ENCODE assay signal across 28 mouse cellular contexts in genomic region chr2:91883961-91884360, GRCm38 (mm10). TPM values are rescaled to one million over a fixed set of nuclear protein-coding genes. Genes with fewer than 3 reads are reported as not detected.
DNase-seq lines count a peak whose midpoint lies in the region; ATAC-seq lines count a peak whose summit lies in the region.
"Had no signal": no experiment of that assay in that cellular context is flagged by ENCODE, and none has a peak within 500 bp of the region (broad histone marks: within the 10 kb centered on the region; RNA-seq: fewer than 3 reads in every experiment).

No protein-coding gene starts in this region.

- peak; percentile 66 for DNase-seq in forebrain, embryonic 14.5 days (ENCODE audit: low spot score)
- DNase-seq in layer of hippocampus, adult 11-12 months (ENCODE audit: low spot score) = peak; percentile 35
- DNase-seq in layer of hippocampus, postnatal 25 days (ENCODE audit: extremely low spot score in 1 of 2, low spot score in 1 of 2) = no peak
- peak; percentile 48 to 62 for DNase-seq in cerebellum, postnatal 14 days
- peak; percentile 17 to 24 for DNase-seq in layer of hippocampus, postnatal 10 days (ENCODE audit: low spot score in 2 of 2)
- no peak for DNase-seq in spleen, adult 12 weeks (ENCODE audit: low spot score)
- DNase-seq: adrenal gland, postnatal 36 days; B cell, adult 2 months; gastrocnemius, postnatal 14 days; kidney, adult 9 months; kidney, postnatal 25 days; liver, postnatal 0 days; lung, postnatal 10 days; right cerebral cortex, postnatal 25 days; thymus, adult 18-20 months; thymus, postnatal 4 days had no signal

- no peaks in the 10 kb centered on the region for H3K27me3 ChIP-seq in forebrain, embryonic 14.5 days (replicated peaks; ENCODE audit: control insufficient read depth, insufficient read depth, low read length)
- no peaks in the 10 kb centered on the region for H3K27me3 ChIP-seq in forebrain, embryonic 13.5 days
- H3K27me3 ChIP-seq: embryonic facial prominence, embryonic 13.5 days; stomach, embryonic 15.5 days had no signal

- H3K4me2 ChIP-seq in forebrain, embryonic 14.5 days (ENCODE audit: low read length) = no peak overlapping the region
- H3K4me2 ChIP-seq in forebrain, embryonic 13.5 days = no peak overlapping the region
- H3K4me2 ChIP-seq: embryonic facial prominence, embryonic 13.5 days; stomach, embryonic 15.5 days had no signal

- H3K4me3 ChIP-seq in forebrain, embryonic 14.5 days (ENCODE audit: low read depth, low read length) = no peak overlapping the region
- no peak overlapping the region for H3K4me3 ChIP-seq in forebrain, embryonic 13.5 days
- H3K4me3 ChIP-seq: embryonic facial prominence, embryonic 13.5 days; limb, embryonic 10.5 days; stomach, embryonic 15.5 days had no signal

- no peaks in the 10 kb centered on the region for H3K4me1 ChIP-seq in forebrain, embryonic 14.5 days (ENCODE audit: control insufficient read depth, insufficient read depth, low read length)
- peaks cover under 1% of the 10 kb centered on the region; the same call in 1 of the 2 replicates for H3K4me1 ChIP-seq in forebrain, embryonic 13.5 days
- H3K4me1 ChIP-seq: embryonic facial prominence, embryonic 13.5 days; limb, embryonic 10.5 days; stomach, embryonic 15.5 days had no signal

- H3K9ac ChIP-seq in forebrain, embryonic 14.5 days (ENCODE audit: low read length) = no peak overlapping the region
- H3K9ac ChIP-seq in forebrain, embryonic 13.5 days = no peak overlapping the region
- H3K9ac ChIP-seq: embryonic facial prominence, embryonic 13.5 days; liver, postnatal 0 days; stomach, embryonic 15.5 days had no signal

- H3K27ac ChIP-seq in forebrain, embryonic 14.5 days (ENCODE audit: low read depth, low read length) = no peak overlapping the region
- H3K27ac ChIP-seq in forebrain, embryonic 13.5 days = no peak overlapping the region
- H3K27ac ChIP-seq: embryonic facial prominence, embryonic 13.5 days; limb, embryonic 10.5 days; stomach, embryonic 15.5 days had no signal

- no peaks in the 10 kb centered on the region for H3K9me3 ChIP-seq in forebrain, embryonic 14.5 days (replicated peaks; ENCODE audit: control insufficient read depth, low read length)
- H3K9me3 ChIP-seq in forebrain, embryonic 13.5 days (replicated peaks) = no peaks in the 10 kb centered on the region
- H3K9me3 ChIP-seq: embryonic facial prominence, embryonic 13.5 days; limb, embryonic 10.5 days; stomach, embryonic 15.5 days had no signal

- H3K36me3 ChIP-seq in forebrain, embryonic 14.5 days (ENCODE audit: control insufficient read depth, insufficient read depth, low read length) = peaks cover 13% of the 10 kb centered on the region
- H3K36me3 ChIP-seq in forebrain, embryonic 13.5 days (ENCODE audit: poor library complexity, severe bottlenecking) = peaks cover 19% of the 10 kb centered on the region

- 78% methylated on average over 4 of the region's 4 CpGs for WGBS in forebrain, embryonic 14.5 days
- 82% methylated on average over 4 of the region's 4 CpGs for WGBS in forebrain, embryonic 13.5 days

- no peak for ATAC-seq in forebrain, embryonic 14.5 days
- no peak for ATAC-seq in forebrain, embryonic 13.5 days
- ATAC-seq: inflammation-experienced regulatory T-cells, adult 6 months; liver, postnatal 0 days; midbrain, embryonic 16.5 days had no signal

RNA-seq across cellular contexts. Expression of gene Chrm4, which starts 43.1 kb away (rescaled TPM):
- 0.83 and 1.2 TPM in 2 replicates for polyA plus RNA-seq in forebrain, embryonic 14.5 days (2014; fragmentation: Nextera tagmentation; extraction: Ambion mirVana)
- polyA plus RNA-seq in forebrain, embryonic 13.5 days (2015; fragmentation: Nextera tagmentation; extraction: Ambion mirVana) = 0.83 and 0.88 TPM in 2 replicates
- 10 to 100 TPM; 21.5 to 26.1 TPM for total RNA-seq in layer of hippocampus, postnatal 25 days (2021)
- total RNA-seq in layer of hippocampus, postnatal 10 days (2021) = 10 to 100 TPM; 20.0 to 21.3 TPM
- total RNA-seq: gastrocnemius, postnatal 14 days; heart, adult 8-10 months; hematopoietic stem cell, adult 5-6 weeks; liver, adult 2 months; megakaryocyte, adult 5-6 weeks; neutrophil, adult 5-6 weeks had no signal
- polyA plus RNA-seq: heart, embryonic 16.5 days; liver, adult 2 months; liver, postnatal 0 days had no signal

RNA-seq across cellular contexts. Expression of gene Mdk, which starts 48.1 kb away (rescaled TPM):
- polyA plus RNA-seq in forebrain, embryonic 14.5 days (2014; fragmentation: Nextera tagmentation; extraction: Ambion mirVana) = 349 and 462 TPM in 2 replicates
- polyA plus RNA-seq in forebrain, embryonic 13.5 days (2015; fragmentation: Nextera tagmentation; extraction: Ambion mirVana) = 609 and 621 TPM in 2 replicates
- total RNA-seq in layer of hippocampus, postnatal 25 days (2021) = 10 to 100 TPM; 25.5 to 33.2 TPM
- 10 to 100 TPM; 44.3 to 49.4 TPM for total RNA-seq in layer of hippocampus, postnatal 10 days (2021)
- total RNA-seq: hematopoietic stem cell, adult 5-6 weeks; liver, adult 2 months had no signal

Comparison
In these comparisons a context has a peak if more than half of its experiments do, and no peak if none do; other contexts are left out.
1. DNase-seq: peak in forebrain, embryonic 14.5 days (single experiment), layer of hippocampus, adult 11-12 months (single experiment), cerebellum, postnatal 14 days (2 of 2) and layer of hippocampus, postnatal 10 days (2 of 2); none in layer of hippocampus, postnatal 25 days (0 of 2) and spleen, adult 12 weeks (single experiment).